Mouse (Mus musculus) thymus, adult 2 months (tissue): ENCODE results near the gene Cpm. TPM values are rescaled to one million over a fixed set of nuclear protein-coding genes. Genes with fewer than 3 reads are reported as not detected.

Experiments used
- DNase-seq: peaks from one replicate; pipeline ENCODE4 v3.0.0; 2021
- H3K27ac ChIP-seq: fragments of 200-500 bp; 2 replicates; pipeline ENCODE4 v1.5.1; 2012; ENCODE audit warnings: low read length, control low read depth; ENCODE audit not compliant: control insufficient read depth, insufficient read depth
- H3K27me3 ChIP-seq: fragments of 200-500 bp; 2 replicates; pipeline ENCODE4 v1.6.1; 2012; ENCODE audit warnings: mild to moderate bottlenecking, low read length, moderate library complexity, mixed read lengths; ENCODE audit not compliant: control insufficient read depth, insufficient read depth
- H3K36me3 ChIP-seq: fragments of 200-500 bp; 2 replicates; pipeline ENCODE4 v1.6.1; 2012; ENCODE audit warnings: mild to moderate bottlenecking, low read length, moderate library complexity; ENCODE audit not compliant: control insufficient read depth, insufficient read depth
- H3K4me1 ChIP-seq: fragments of 200-500 bp; replicated peaks from 2 replicates; pipeline ENCODE4 v1.6.1; 2012; ENCODE audit warnings: low read length; ENCODE audit not compliant: control insufficient read depth, insufficient read depth
- H3K4me3 ChIP-seq: fragments of 200-500 bp; 2 replicates; pipeline ENCODE4 v1.5.1; 2012; ENCODE audit warnings: mild to moderate bottlenecking, low read length, control low read depth, moderate library complexity; ENCODE audit not compliant: control insufficient read depth, insufficient read depth
- CTCF ChIP-seq: fragments of 200-500 bp; IDR thresholded peaks from 2 replicates; pipeline ENCODE4 v1.5.1; 2012; ENCODE audit warnings: mild to moderate bottlenecking, control low read depth, low read length, moderate library complexity, borderline replicate concordance; ENCODE audit not compliant: control insufficient read depth, poor library complexity, insufficient read depth; ENCODE audit errors: extremely low read depth
- POLR2A ChIP-seq: fragments of 200-500 bp; IDR thresholded peaks from 2 replicates; pipeline ENCODE4 v1.6.1; 2012; ENCODE audit warnings: mild to moderate bottlenecking, low read length, control low read depth, moderate library complexity; ENCODE audit not compliant: control insufficient read depth, poor library complexity, insufficient read depth; ENCODE audit errors: extremely low read depth
- WGBS: fragments of 180-500 bp; shearing (Covaris S2); methylation state at CpG from one replicate; pipeline ENCODE4 v1.1.7; 2018; 5-methylcytosine and 5-hydroxymethylcytosine counted together
- polyA plus RNA-seq: library from polyadenylated mRNA; depleted of rRNA; stranded (reverse); fragments of >200 nt; gene quantifications from 2 replicates; pipeline ENCODE4 v1.2.3, GENCODE M21; 2012

Gene Cpm
- polyA plus RNA-seq, 1 experiment: 3.2 TPM

- no peak for DNase-seq
- TF ChIP-seq POLR2A (no peak), CTCF (no peak)
- H3K27ac ChIP-seq: no peak overlapping the region
- WGBS: 92% methylated on average over 8 of the region's 8 CpGs
- H3K36me3 ChIP-seq: no peaks in the 10 kb centered on the region
- H3K4me3 ChIP-seq: no peak overlapping the region
- H3K27me3 ChIP-seq: no peaks in the 10 kb centered on the region
- peaks cover 4% of the 10 kb centered on the region for H3K4me1 ChIP-seq
Measured at GRCm38 (mm10) chr10:117604624-117605282, 24.5 kb upstream of the Cpm start.

- Histone ChIP-seq H3K36me3 (no peaks in the 10 kb centered on the region), H3K27me3 (no peaks in the 10 kb centered on the region), H3K4me3 (no peak overlapping the region), H3K27ac (no peak overlapping the region), H3K4me1 (peaks cover 4% of the 10 kb centered on the region)
- 69% methylated on average over 15 of the region's 15 CpGs for WGBS
- no peak for DNase-seq
- TF ChIP-seq CTCF (no peak), POLR2A (no peak)
Measured at GRCm38 (mm10) chr10:117605283-117606243, 23.7 kb upstream of the Cpm start.

DNA sequence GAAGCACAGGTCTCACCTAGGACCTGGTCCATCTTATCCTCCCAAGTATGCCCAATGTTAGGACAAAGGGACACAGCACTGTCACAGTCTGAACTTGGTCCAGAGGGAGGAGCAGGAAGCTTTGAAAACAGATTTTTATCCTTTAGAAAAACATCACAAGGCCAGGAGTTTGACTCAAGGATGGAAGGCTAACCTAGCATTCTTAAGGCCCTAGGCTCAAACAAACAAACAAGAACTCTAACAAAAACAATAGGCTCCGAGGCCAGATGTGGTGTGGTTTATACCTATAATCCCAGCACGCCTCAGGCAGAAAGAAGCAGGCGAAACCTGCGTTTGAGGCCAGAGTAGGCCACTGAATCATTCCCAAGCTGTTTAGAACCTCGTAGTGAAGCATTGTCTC lies 22.9 kb upstream of the Cpm start:
- Histone ChIP-seq H3K4me1 (peaks cover 4% of the 10 kb centered on the region), H3K27me3 (no peaks in the 10 kb centered on the region), H3K4me3 (no peak overlapping the region), H3K27ac (no peak overlapping the region), H3K36me3 (no peaks in the 10 kb centered on the region)
- WGBS: 96% methylated on average over 5 of the region's 5 CpGs
- no peak for DNase-seq
- TF ChIP-seq CTCF: no peak
- no peak for TF ChIP-seq POLR2A

GRCm38 (mm10) chr10:117607051-117607803 lies 22.1 kb upstream of the Cpm start:
- TF ChIP-seq CTCF: no peak
- no peak for TF ChIP-seq POLR2A
- Histone ChIP-seq H3K27me3 (no peaks in the 10 kb centered on the region), H3K4me1 (peaks cover 4% of the 10 kb centered on the region), H3K36me3 (no peaks in the 10 kb centered on the region), H3K4me3 (no peak overlapping the region), H3K27ac (no peak overlapping the region)
- 96% methylated on average over 20 of the region's 20 CpGs for WGBS
- DNase-seq: no peak

GRCm38 (mm10) chr10:117607804-117608279 lies 21.5 kb upstream of the Cpm start:
- peaks cover 4% of the 10 kb centered on the region for H3K4me1 ChIP-seq
- 98% methylated on average over 10 of the region's 10 CpGs for WGBS
- H3K36me3 ChIP-seq: no peaks in the 10 kb centered on the region
- H3K27me3 ChIP-seq: no peaks in the 10 kb centered on the region
- no peak overlapping the region for H3K27ac ChIP-seq
- TF ChIP-seq CTCF: no peak
- no peak for TF ChIP-seq POLR2A
- DNase-seq: no peak
- H3K4me3 ChIP-seq: no peak overlapping the region

DNA sequence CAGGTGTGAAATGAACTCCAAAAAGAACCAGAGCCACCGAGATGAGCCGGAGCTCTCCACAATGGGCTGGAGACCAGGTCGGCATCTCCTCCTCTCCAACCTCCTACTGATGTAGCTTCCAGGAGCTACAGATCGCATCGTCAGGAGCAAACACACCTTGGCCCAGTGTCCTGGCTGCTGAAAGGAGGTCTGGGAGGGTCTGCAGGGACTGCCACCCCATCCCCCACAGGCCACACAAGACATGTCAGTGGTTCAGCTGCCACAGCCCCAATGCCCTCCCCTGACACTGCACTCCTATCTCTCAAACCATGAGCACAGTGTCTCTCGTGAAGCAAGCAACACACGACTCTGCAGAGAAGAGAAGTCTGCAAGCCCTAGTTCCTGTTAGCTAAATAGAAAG lies 20.8 kb upstream of the Cpm start:
- H3K36me3 ChIP-seq: no peaks in the 10 kb centered on the region
- DNase-seq: no peak
- peaks cover 4% of the 10 kb centered on the region for H3K4me1 ChIP-seq
- 84% methylated on average over 7 of the region's 7 CpGs for WGBS
- TF ChIP-seq CTCF (no peak), POLR2A (no peak)
- no peaks in the 10 kb centered on the region for H3K27me3 ChIP-seq
- no peak overlapping the region for H3K4me3 ChIP-seq
- H3K27ac ChIP-seq: no peak overlapping the region
